Mouse (Mus musculus): ENCODE results near the gene Sprr2a2. TPM values are rescaled to one million over a fixed set of nuclear protein-coding genes. Genes with fewer than 3 reads are reported as not detected.
A peak's percentile ranks its signal among the peaks of the same experiment; 100 is the strongest.
"Not testable (repeated sequence)": the region's sequence is repeated elsewhere in the genome, so short reads cannot be mapped to it uniquely, and the experiment has no call there.

The Sprr2a2 gene
- polyA plus RNA-seq, 1 experiment from 2014 or later, result not detected

DNA sequence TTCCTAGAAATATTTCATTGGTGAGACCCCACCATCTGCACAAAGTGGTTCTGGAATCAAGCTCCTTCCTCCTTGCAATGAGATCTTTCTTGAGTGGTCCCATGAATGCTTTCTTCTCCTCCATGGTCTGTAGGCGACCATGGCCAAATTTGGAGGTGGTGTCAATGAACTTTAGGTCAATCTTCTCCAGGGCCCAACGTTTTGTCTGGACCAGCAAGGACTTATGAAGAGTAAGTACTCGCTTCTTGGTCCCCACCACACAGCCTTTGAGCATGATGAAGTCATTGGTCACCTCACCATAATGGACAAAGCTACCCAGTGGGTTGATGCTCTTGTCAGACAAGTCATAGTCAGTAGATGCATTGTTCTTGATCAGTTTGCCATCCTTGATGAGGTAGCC is 11.7 kb downstream of the Sprr2a2 start:
- H3K9ac ChIP-seq (ENCODE audit: low read length); H3K4me3 ChIP-seq (ENCODE audit: low read depth, low read length); ATAC-seq; H3K27ac ChIP-seq (ENCODE audit: low read depth, low read length); H3K4me2 ChIP-seq (ENCODE audit: low read length); H3K36me3 ChIP-seq (ENCODE audit: control insufficient read depth, insufficient read depth, low read length); DNase-seq (ENCODE audit: low spot score); H3K4me1 ChIP-seq (ENCODE audit: control insufficient read depth, insufficient read depth, low read length); H3K9me3 ChIP-seq (replicated peaks; ENCODE audit: control insufficient read depth, low read length); H3K27me3 ChIP-seq (replicated peaks; ENCODE audit: control insufficient read depth, insufficient read depth, low read length): not testable (repeated sequence)
- 61% methylated on average over 3 of the region's 3 CpGs for WGBS

- not testable (repeated sequence) for ATAC-seq; H3K36me3 ChIP-seq (ENCODE audit: control insufficient read depth, insufficient read depth, low read length)
- no CpG with 5 or more reads among the region's 5 CpGs for WGBS
These were observed 20.9 kb downstream of the Sprr2a2 start for GRCm38 (mm10) chr3:92236463-92237189.

DNA sequence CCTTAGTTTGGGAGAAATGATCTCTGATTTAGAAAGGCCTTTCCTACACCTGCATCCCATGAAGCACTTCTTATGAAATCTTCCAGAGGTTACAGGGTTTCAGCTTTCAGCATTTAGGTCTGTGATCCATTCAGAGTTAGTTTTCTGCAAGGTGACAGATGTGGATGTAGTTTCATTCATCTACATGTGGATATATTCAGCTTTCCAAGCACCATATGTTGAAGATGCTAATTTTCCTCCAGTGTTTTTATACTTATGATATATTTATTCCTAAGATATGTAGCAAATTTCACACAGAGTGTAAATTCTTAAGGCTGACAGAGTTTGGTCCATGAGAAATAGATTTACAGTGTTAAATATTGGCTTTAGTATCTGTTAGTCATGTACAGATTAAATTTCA is 23.0 kb downstream of the Sprr2a2 start:
- H3K9ac ChIP-seq (ENCODE audit: low read length); H3K4me2 ChIP-seq (ENCODE audit: low read length); ATAC-seq; H3K4me3 ChIP-seq (ENCODE audit: low read depth, low read length); H3K27me3 ChIP-seq (replicated peaks; ENCODE audit: control insufficient read depth, insufficient read depth, low read length); H3K4me1 ChIP-seq (ENCODE audit: control insufficient read depth, insufficient read depth, low read length); H3K36me3 ChIP-seq (ENCODE audit: control insufficient read depth, insufficient read depth, low read length); H3K9me3 ChIP-seq (replicated peaks; ENCODE audit: control insufficient read depth, low read length); DNase-seq (ENCODE audit: low spot score); H3K27ac ChIP-seq (ENCODE audit: low read depth, low read length): not testable (repeated sequence)

More at GRCm38 (mm10) chr3:92236463-92237189, 20.9 kb downstream of the Sprr2a2 start:
- H3K27me3 ChIP-seq (replicated peaks; ENCODE audit: control insufficient read depth, insufficient read depth, low read length); H3K9me3 ChIP-seq (replicated peaks; ENCODE audit: control insufficient read depth, low read length); DNase-seq (ENCODE audit: low spot score); H3K4me2 ChIP-seq (ENCODE audit: low read length); H3K4me3 ChIP-seq (ENCODE audit: low read depth, low read length); H3K4me1 ChIP-seq (ENCODE audit: control insufficient read depth, insufficient read depth, low read length); H3K27ac ChIP-seq (ENCODE audit: low read depth, low read length); H3K9ac ChIP-seq (ENCODE audit: low read length): not testable (repeated sequence)

- no CpG with 5 or more reads among the region's 1 CpGs for WGBS
- H3K27me3 ChIP-seq (replicated peaks; ENCODE audit: control insufficient read depth, insufficient read depth, low read length); H3K36me3 ChIP-seq (ENCODE audit: control insufficient read depth, insufficient read depth, low read length); H3K4me2 ChIP-seq (ENCODE audit: low read length); H3K4me3 ChIP-seq (ENCODE audit: low read depth, low read length); DNase-seq (ENCODE audit: low spot score); H3K27ac ChIP-seq (ENCODE audit: low read depth, low read length); H3K9ac ChIP-seq (ENCODE audit: low read length); H3K4me1 ChIP-seq (ENCODE audit: control insufficient read depth, insufficient read depth, low read length); H3K9me3 ChIP-seq (replicated peaks; ENCODE audit: control insufficient read depth, low read length): not testable (repeated sequence)
- ATAC-seq, result 0 out of 2 replicates have a peak, but pooled peaks have one; percentile 21
These were observed 23.5 kb downstream of the Sprr2a2 start for GRCm38 (mm10) chr3:92239197-92239596.

- not testable (repeated sequence) for H3K9me3 ChIP-seq (replicated peaks; ENCODE audit: control insufficient read depth, low read length); H3K27ac ChIP-seq (ENCODE audit: low read depth, low read length); H3K4me3 ChIP-seq (ENCODE audit: low read depth, low read length); DNase-seq (ENCODE audit: low spot score); H3K4me2 ChIP-seq (ENCODE audit: low read length); H3K4me1 ChIP-seq (ENCODE audit: control insufficient read depth, insufficient read depth, low read length); ATAC-seq; H3K36me3 ChIP-seq (ENCODE audit: control insufficient read depth, insufficient read depth, low read length); H3K27me3 ChIP-seq (replicated peaks; ENCODE audit: control insufficient read depth, insufficient read depth, low read length); H3K9ac ChIP-seq (ENCODE audit: low read length)
These were observed 29.1 kb downstream of the Sprr2a2 start for GRCm38 (mm10) chr3:92244833-92245232.

GRCm38 (mm10) chr3:92246245-92246644 is 30.5 kb downstream of the Sprr2a2 start:
- H3K4me1 ChIP-seq (ENCODE audit: control insufficient read depth, insufficient read depth, low read length); H3K9me3 ChIP-seq (replicated peaks; ENCODE audit: control insufficient read depth, low read length); H3K4me2 ChIP-seq (ENCODE audit: low read length); H3K27me3 ChIP-seq (replicated peaks; ENCODE audit: control insufficient read depth, insufficient read depth, low read length); DNase-seq (ENCODE audit: low spot score); H3K27ac ChIP-seq (ENCODE audit: low read depth, low read length); ATAC-seq; H3K36me3 ChIP-seq (ENCODE audit: control insufficient read depth, insufficient read depth, low read length); H3K4me3 ChIP-seq (ENCODE audit: low read depth, low read length); H3K9ac ChIP-seq (ENCODE audit: low read length): not testable (repeated sequence)
- no CpG with 5 or more reads among the region's 10 CpGs for WGBS

- H3K27ac ChIP-seq (ENCODE audit: low read depth, low read length); H3K9ac ChIP-seq (ENCODE audit: low read length); ATAC-seq; H3K36me3 ChIP-seq (ENCODE audit: control insufficient read depth, insufficient read depth, low read length); H3K4me1 ChIP-seq (ENCODE audit: control insufficient read depth, insufficient read depth, low read length); H3K4me2 ChIP-seq (ENCODE audit: low read length); H3K9me3 ChIP-seq (replicated peaks; ENCODE audit: control insufficient read depth, low read length); DNase-seq (ENCODE audit: low spot score); H3K4me3 ChIP-seq (ENCODE audit: low read depth, low read length); H3K27me3 ChIP-seq (replicated peaks; ENCODE audit: control insufficient read depth, insufficient read depth, low read length): not testable (repeated sequence)
These were observed 32.8 kb downstream of the Sprr2a2 start for GRCm38 (mm10) chr3:92248494-92248893.

GRCm38 (mm10) chr3:92250450-92250849 is 34.7 kb downstream of the Sprr2a2 start:
- H3K36me3 ChIP-seq (ENCODE audit: control insufficient read depth, insufficient read depth, low read length); H3K4me3 ChIP-seq (ENCODE audit: low read depth, low read length); H3K27ac ChIP-seq (ENCODE audit: low read depth, low read length); H3K4me2 ChIP-seq (ENCODE audit: low read length); DNase-seq (ENCODE audit: low spot score); H3K4me1 ChIP-seq (ENCODE audit: control insufficient read depth, insufficient read depth, low read length); H3K9ac ChIP-seq (ENCODE audit: low read length); H3K27me3 ChIP-seq (replicated peaks; ENCODE audit: control insufficient read depth, insufficient read depth, low read length); H3K9me3 ChIP-seq (replicated peaks; ENCODE audit: control insufficient read depth, low read length): not testable (repeated sequence)
- 89% methylated on average over 1 of the region's 2 CpGs for WGBS
- 0 out of 2 replicates have a peak, but pooled peaks have one; percentile 12 for ATAC-seq

DNA sequence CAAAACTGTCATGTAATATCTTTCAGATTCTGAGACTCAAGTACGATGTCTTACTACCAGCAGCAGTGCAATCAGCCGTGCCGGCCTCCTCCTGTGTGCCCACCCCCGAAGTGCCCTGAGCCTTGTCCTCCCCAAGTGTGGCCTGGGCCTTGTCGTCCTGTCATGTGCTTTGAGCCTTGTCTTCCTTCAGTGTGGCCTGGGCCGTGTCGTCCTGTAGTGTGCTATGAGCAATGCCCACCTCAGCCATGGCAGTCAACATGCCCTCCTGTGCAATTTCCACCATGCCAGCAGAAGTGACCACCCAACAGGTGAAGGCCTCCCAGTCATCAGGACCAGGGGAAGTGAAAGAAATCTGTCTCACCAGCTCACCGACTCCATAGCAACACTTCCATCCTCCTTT is 38.1 kb downstream of the Sprr2a2 start:
- not testable (repeated sequence) for DNase-seq (ENCODE audit: low spot score); ATAC-seq
- no CpG with 5 or more reads among the region's 8 CpGs for WGBS

More for the DNA sequence above, 38.1 kb downstream of the Sprr2a2 start:
- not testable (repeated sequence) for H3K27me3 ChIP-seq (replicated peaks; ENCODE audit: control insufficient read depth, insufficient read depth, low read length); H3K9me3 ChIP-seq (replicated peaks; ENCODE audit: control insufficient read depth, low read length); H3K36me3 ChIP-seq (ENCODE audit: control insufficient read depth, insufficient read depth, low read length); H3K9ac ChIP-seq (ENCODE audit: low read length); H3K27ac ChIP-seq (ENCODE audit: low read depth, low read length); H3K4me3 ChIP-seq (ENCODE audit: low read depth, low read length); H3K4me1 ChIP-seq (ENCODE audit: control insufficient read depth, insufficient read depth, low read length); H3K4me2 ChIP-seq (ENCODE audit: low read length)

Measured in forebrain, embryonic 14.5 days (tissue).